Mouse (Mus musculus): ENCODE measurements around the gene Rnf41.

The Rnf41 gene

GRCm38 (mm10) chr10:128385902-128386301 lies 25.6 kb upstream of the Rnf41 start:
- no peak for DNase-seq (ENCODE audit: low read depth, low spot score)

- DNase-seq (ENCODE audit: low read depth, low spot score) = no peak
These were observed 22.5 kb upstream of the Rnf41 start for GRCm38 (mm10) chr10:128388941-128389340.

GRCm38 (mm10) chr10:128389570-128389969 lies 21.9 kb upstream of the Rnf41 start:
- DNase-seq (ENCODE audit: low read depth, low spot score) = no peak

GRCm38 (mm10) chr10:128390366-128390765 lies 21.1 kb upstream of the Rnf41 start:
- DNase-seq (ENCODE audit: low read depth, low spot score) = no peak

- no peak for DNase-seq (ENCODE audit: low read depth, low spot score)
These were observed 19.6 kb upstream of the Rnf41 start for GRCm38 (mm10) chr10:128391850-128392249.

GRCm38 (mm10) chr10:128396017-128396673 lies 15.3 kb upstream of the Rnf41 start:
- no peak for DNase-seq (ENCODE audit: low read depth, low spot score)

GRCm38 (mm10) chr10:128396716-128397264 lies 14.7 kb upstream of the Rnf41 start:
- DNase-seq (ENCODE audit: low read depth, low spot score) = no peak

- no peak for DNase-seq (ENCODE audit: low read depth, low spot score)
These were observed 14.0 kb upstream of the Rnf41 start for GRCm38 (mm10) chr10:128397466-128397865.

GRCm38 (mm10) chr10:128400338-128400737 lies 11.1 kb upstream of the Rnf41 start:
- DNase-seq (ENCODE audit: low read depth, low spot score) = no peak

GRCm38 (mm10) chr10:128401056-128401455 lies 10.4 kb upstream of the Rnf41 start, which contains the start of gene Slc39a5:
TSS of gene Slc39a5 (minus strand) at chr10:128401229.
- DNase-seq (ENCODE audit: low read depth, low spot score) = no peak

GRCm38 (mm10) chr10:128401638-128402037 lies 9.8 kb upstream of the Rnf41 start:
- no peak for DNase-seq (ENCODE audit: low read depth, low spot score)

- DNase-seq (ENCODE audit: low read depth, low spot score) = no peak
These were observed 7.5 kb upstream of the Rnf41 start for GRCm38 (mm10) chr10:128403931-128404330.

- DNase-seq (ENCODE audit: low read depth, low spot score) = peak; percentile 14
These were observed 2.6 kb upstream of the Rnf41 start for GRCm38 (mm10) chr10:128408591-128409535.

- DNase-seq (ENCODE audit: low read depth, low spot score) = peak; percentile 95
These were observed 1.5 kb upstream of the Rnf41 start for GRCm38 (mm10) chr10:128409692-128410559.

- no peak for DNase-seq (ENCODE audit: low read depth, low spot score)
These were observed 954 bp upstream of the Rnf41 start for GRCm38 (mm10) chr10:128410560-128410845.

GRCm38 (mm10) chr10:128412055-128412381 lies 561 bp downstream of the Rnf41 start:
- no peak for DNase-seq (ENCODE audit: low read depth, low spot score)

- DNase-seq (ENCODE audit: low read depth, low spot score) = no peak
These were observed 1.1 kb downstream of the Rnf41 start for GRCm38 (mm10) chr10:128412558-128412957.

- no peak for DNase-seq (ENCODE audit: low read depth, low spot score)
These were observed 1.6 kb downstream of the Rnf41 start for GRCm38 (mm10) chr10:128413076-128413475.

GRCm38 (mm10) chr10:128414848-128415247 lies 3.4 kb downstream of the Rnf41 start:
- DNase-seq (ENCODE audit: low read depth, low spot score) = no peak

GRCm38 (mm10) chr10:128422426-128422825 lies 11.0 kb downstream of the Rnf41 start:
- DNase-seq (ENCODE audit: low read depth, low spot score) = no peak

GRCm38 (mm10) chr10:128424604-128425003 lies 13.1 kb downstream of the Rnf41 start:
- no peak for DNase-seq (ENCODE audit: low read depth, low spot score)

- no peak for DNase-seq (ENCODE audit: low read depth, low spot score)
These were observed 13.8 kb downstream of the Rnf41 start for GRCm38 (mm10) chr10:128425260-128425659.
